Mouse (Mus musculus) heart, adult 9 months (tissue): ENCODE measurements around the gene Ccdc69.

ENCODE experiments used
- DNase-seq, 2 experiments: peaks; one replicate each; pipeline ENCODE4 v3.0.0; 2022; ENCODE audit warnings: low spot score in 2 of 2

Ccdc69 gene

GRCm38 (mm10) chr11:55012551-55013521 lies 65.1 kb downstream of the Ccdc69 start:
- peak; percentile 42 to 55 for DNase-seq

DNA sequence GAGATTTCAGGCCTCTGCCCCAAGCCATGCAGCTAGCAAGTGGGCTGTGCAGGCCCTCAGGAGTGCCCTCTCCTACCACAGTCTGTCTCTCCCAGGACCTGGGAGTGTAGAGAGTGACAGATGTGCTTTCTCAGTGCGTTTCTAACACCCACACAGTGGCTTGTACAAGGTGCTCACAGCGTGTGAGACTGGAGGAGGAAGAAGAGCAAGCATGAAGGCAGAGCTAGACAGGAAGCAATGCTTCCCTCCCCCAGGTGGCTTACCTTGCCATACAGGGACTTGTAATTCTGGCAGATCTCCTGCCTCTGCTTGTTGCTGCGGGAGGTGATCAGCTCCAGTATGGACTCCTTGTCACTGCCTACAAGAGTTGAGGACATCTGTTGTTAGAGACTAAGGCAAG lies 66.5 kb downstream of the Ccdc69 start:
- DNase-seq = no peak

DNA sequence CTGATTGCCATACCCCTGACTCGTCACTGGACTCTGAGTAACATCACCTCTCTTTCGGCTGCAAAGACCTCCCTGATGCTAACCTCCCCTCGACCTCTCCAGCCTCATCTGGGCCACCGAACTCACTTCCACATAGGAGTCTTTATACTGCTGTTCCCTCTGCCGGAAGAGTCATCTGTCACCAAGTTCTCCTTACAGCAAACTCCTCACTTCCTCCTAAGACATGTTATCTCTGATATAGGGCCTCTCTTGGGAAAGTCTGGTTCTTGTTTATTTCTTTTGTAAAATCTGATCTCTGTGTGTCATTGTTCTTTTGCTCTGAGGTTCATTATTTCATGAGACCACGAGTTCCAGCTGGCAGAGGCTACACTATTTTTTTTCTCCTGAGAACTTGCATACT lies 69.7 kb downstream of the Ccdc69 start:
- DNase-seq = no peak

GRCm38 (mm10) chr11:55005684-55006083 lies 72.2 kb downstream of the Ccdc69 start:
- no peak for DNase-seq

DNA sequence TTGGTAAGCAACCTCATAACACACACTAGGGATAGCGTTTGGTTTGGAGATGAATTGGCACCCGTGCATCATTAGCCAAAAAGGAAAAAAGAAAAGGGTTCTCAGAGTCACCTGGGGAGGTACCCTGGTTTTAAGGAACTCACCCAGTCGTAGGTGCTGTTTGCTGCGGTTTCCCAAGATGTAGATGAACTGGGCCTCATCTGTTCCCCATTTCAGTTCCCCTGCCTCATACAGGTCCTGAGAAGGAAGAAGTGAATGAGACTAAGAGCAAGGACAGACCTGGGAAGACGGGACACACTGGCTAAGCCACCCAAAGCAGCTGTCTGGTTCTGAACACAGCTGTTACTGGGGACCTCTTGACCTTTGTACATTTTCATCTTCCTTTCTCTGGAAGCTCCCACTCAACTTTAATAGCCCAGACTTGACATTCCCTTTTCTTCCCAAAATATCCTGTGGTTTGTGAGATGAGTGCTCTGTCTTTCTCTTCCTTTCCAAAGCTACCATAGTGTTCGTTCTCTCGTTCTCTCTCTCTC lies 72.9 kb downstream of the Ccdc69 start:
- peak in 1 of 2 experiments; percentile 29 for DNase-seq
